Mouse (Mus musculus): Measurements from ENCODE around the gene Vav1. TPM values are rescaled to one million over a fixed set of nuclear protein-coding genes. Genes with fewer than 3 reads are reported as not detected.
A peak's percentile ranks its signal among the peaks of the same experiment; 100 is the strongest.

Vav1 gene
- total and polyA plus RNA-seq, 3 experiments: 86.7 to 99.6 TPM; not detected in 1

- no peaks in the 10 kb centered on the region for H3K9me3 ChIP-seq (replicated peaks; ENCODE audit: insufficient read depth, low read length)
- no peak overlapping the region for H3K4me3 ChIP-seq (ENCODE audit: control insufficient read depth in 1 of 2, insufficient read depth in 1 of 2, low read depth in 2 of 2, low read length in 2 of 2)
- no peak for DNase-seq (ENCODE audit: low read depth, low spot score)
- H3K36me3 ChIP-seq (ENCODE audit: control insufficient read depth in 1 of 2, insufficient read depth in 2 of 2, low read length in 2 of 2): peaks cover 0 to 4% of the 10 kb centered on the region in 2 experiments; a peak in 2 of 4 replicates
- no peak overlapping the region for H3K9ac ChIP-seq (ENCODE audit: control insufficient read depth, low read depth, low read length, poor library complexity, severe bottlenecking)
- H3K27ac ChIP-seq (ENCODE audit: control insufficient read depth, low read depth, low read length): no peak overlapping the region
- no peaks in the 10 kb centered on the region for H3K27me3 ChIP-seq (ENCODE audit: control insufficient read depth in 1 of 2, insufficient read depth in 2 of 2, low read length in 2 of 2)
- H3K4me1 ChIP-seq (ENCODE audit: control insufficient read depth in 1 of 2, insufficient read depth in 2 of 2, low read length in 2 of 2): peaks cover 0 to 15% of the 10 kb centered on the region in 2 experiments; a peak in 1 of 4 replicates
- peaks cover 9% of the 10 kb centered on the region for H3K79me2 ChIP-seq (ENCODE audit: control insufficient read depth, insufficient read depth, low read length, poor library complexity)
- TF ChIP-seq RAD21 (IDR thresholded peaks at IDR 0.05; ENCODE audit: low read depth, low read length): no peak
Observed at GRCm38 (mm10) chr17:57253306-57253705, 25.6 kb upstream of the Vav1 start.

GRCm38 (mm10) chr17:57255354-57255753 is 23.5 kb upstream of the Vav1 start:
- no peak overlapping the region for H3K9ac ChIP-seq (ENCODE audit: control insufficient read depth, low read depth, low read length, poor library complexity, severe bottlenecking)
- H3K36me3 ChIP-seq (ENCODE audit: control insufficient read depth in 1 of 2, insufficient read depth in 2 of 2, low read length in 2 of 2): peaks cover 0 to 4% of the 10 kb centered on the region in 2 experiments; a peak in 2 of 4 replicates
- no peak overlapping the region for H3K27ac ChIP-seq (ENCODE audit: control insufficient read depth, low read depth, low read length)
- H3K4me3 ChIP-seq (ENCODE audit: control insufficient read depth in 1 of 2, insufficient read depth in 1 of 2, low read depth in 2 of 2, low read length in 2 of 2): no peak overlapping the region
- H3K27me3 ChIP-seq (ENCODE audit: control insufficient read depth in 1 of 2, insufficient read depth in 2 of 2, low read length in 2 of 2): no peaks in the 10 kb centered on the region
- no peak for TF ChIP-seq ZC3H11A (IDR thresholded peaks at IDR 0.05; ENCODE audit: low read depth, low read length)
- TF ChIP-seq MYB (IDR thresholded peaks at IDR 0.05; ENCODE audit: low read depth, low read length): no peak
- TF ChIP-seq ZMIZ1 (IDR thresholded peaks at IDR 0.05; ENCODE audit: low read depth, low read length): no peak
- no peak for TF ChIP-seq BHLHE40 (IDR thresholded peaks at IDR 0.05; ENCODE audit: borderline replicate concordance, low read depth, low read length)
- TF ChIP-seq ETS1 (IDR thresholded peaks at IDR 0.05; ENCODE audit: low read depth, low read length): no peak
- no peak for TF ChIP-seq KAT2A (conservative IDR thresholded peaks at IDR 0.05; ENCODE audit: low read depth, low read length)
- TF ChIP-seq E2F4 (IDR thresholded peaks at IDR 0.05; ENCODE audit: borderline replicate concordance, low read depth, low read length): no peak
- no peak for TF ChIP-seq USF1 (IDR thresholded peaks at IDR 0.05; ENCODE audit: low read depth, low read length)
- no peak for TF ChIP-seq HCFC1 (IDR thresholded peaks at IDR 0.05; ENCODE audit: low read depth, low read length)
- no peak for TF ChIP-seq NELFE (IDR thresholded peaks at IDR 0.05; ENCODE audit: low read depth, low read length)
- no peak for TF ChIP-seq MAZ (IDR thresholded peaks at IDR 0.05; ENCODE audit: low read depth, low read length)
- H3K9me3 ChIP-seq (replicated peaks; ENCODE audit: insufficient read depth, low read length): no peaks in the 10 kb centered on the region
- H3K79me2 ChIP-seq (ENCODE audit: control insufficient read depth, insufficient read depth, low read length, poor library complexity): peaks cover 2% of the 10 kb centered on the region; the same call in 1 of the 2 replicates
- peaks cover 0 to 18% of the 10 kb centered on the region in 2 experiments; a peak in 1 of 4 replicates for H3K4me1 ChIP-seq (ENCODE audit: control insufficient read depth in 1 of 2, insufficient read depth in 2 of 2, low read length in 2 of 2)
- DNase-seq (ENCODE audit: low read depth, low spot score): peak; percentile 50

- no peak overlapping the region for H3K4me3 ChIP-seq (ENCODE audit: control insufficient read depth in 1 of 2, insufficient read depth in 1 of 2, low read depth in 2 of 2, low read length in 2 of 2)
- H3K27ac ChIP-seq (ENCODE audit: control insufficient read depth, low read depth, low read length): no peak overlapping the region
- H3K79me2 ChIP-seq (ENCODE audit: control insufficient read depth, insufficient read depth, low read length, poor library complexity): peaks cover 2% of the 10 kb centered on the region; the same call in 1 of the 2 replicates
- TF ChIP-seq MAX (IDR thresholded peaks at IDR 0.05; ENCODE audit: low read length) (no peak), POLR2AphosphoS2 (IDR thresholded peaks at IDR 0.05; ENCODE audit: low read length) (no peak), ZMIZ1 (IDR thresholded peaks at IDR 0.05; ENCODE audit: low read depth, low read length) (no peak), SMC3 (IDR thresholded peaks at IDR 0.05; ENCODE audit: low read depth, low read length) (no peak), TBP (IDR thresholded peaks at IDR 0.05; ENCODE audit: low read depth, low read length) (no peak), CHD1 (IDR thresholded peaks at IDR 0.05; ENCODE audit: low read depth, low read length) (no peak), HCFC1 (IDR thresholded peaks at IDR 0.05; ENCODE audit: low read depth, low read length) (no peak), RCOR1 (IDR thresholded peaks at IDR 0.05; ENCODE audit: low read depth, low read length) (no peak), GATA1 (IDR thresholded peaks at IDR 0.05; ENCODE audit: low read depth, low read length) (no peak)
- H3K36me3 ChIP-seq (ENCODE audit: control insufficient read depth in 1 of 2, insufficient read depth in 2 of 2, low read length in 2 of 2): peaks cover 0 to 4% of the 10 kb centered on the region in 2 experiments; a peak in 2 of 4 replicates
- H3K27me3 ChIP-seq (ENCODE audit: control insufficient read depth in 1 of 2, insufficient read depth in 2 of 2, low read length in 2 of 2): no peaks in the 10 kb centered on the region
- H3K9me3 ChIP-seq (replicated peaks; ENCODE audit: insufficient read depth, low read length): no peaks in the 10 kb centered on the region
- H3K9ac ChIP-seq (ENCODE audit: control insufficient read depth, low read depth, low read length, poor library complexity, severe bottlenecking): no peak overlapping the region
- H3K4me1 ChIP-seq (ENCODE audit: control insufficient read depth in 1 of 2, insufficient read depth in 2 of 2, low read length in 2 of 2): peaks cover 0 to 15% of the 10 kb centered on the region in 2 experiments; a peak in 1 of 4 replicates
- no peak for DNase-seq (ENCODE audit: low read depth, low spot score)
Observed at GRCm38 (mm10) chr17:57256921-57257485, 21.9 kb upstream of the Vav1 start.

Data from MEL (cell line).